Mouse (Mus musculus): ENCODE data around the gene Cdc25a. TPM values are rescaled to one million over a fixed set of nuclear protein-coding genes. Genes with fewer than 3 reads are reported as not detected.

Cdc25a gene
- polyA plus RNA-seq, 1 experiment: 16.7 TPM

GRCm38 (mm10) chr9:109909926-109910325 is 34.5 kb downstream of the Cdc25a start:
- TF ChIP-seq CTCF (IDR thresholded peaks at IDR 0.05; ENCODE audit: borderline replicate concordance, extremely low read depth, insufficient read depth, insufficient read length) (no peak), POLR2A (IDR thresholded peaks at IDR 0.05; ENCODE audit: borderline replicate concordance, extremely low read depth, insufficient read depth, insufficient read length, poor library complexity, severe bottlenecking) (no peak)
- no peak for DNase-seq (ENCODE audit: low read depth)

GRCm38 (mm10) chr9:109911779-109912178 is 36.4 kb downstream of the Cdc25a start:
- TF ChIP-seq POLR2A (IDR thresholded peaks at IDR 0.05; ENCODE audit: borderline replicate concordance, extremely low read depth, insufficient read depth, insufficient read length, poor library complexity, severe bottlenecking) (no peak), CTCF (IDR thresholded peaks at IDR 0.05; ENCODE audit: borderline replicate concordance, extremely low read depth, insufficient read depth, insufficient read length) (no peak)
- no peak for DNase-seq (ENCODE audit: low read depth)

GRCm38 (mm10) chr9:109914269-109914926 is 39.0 kb downstream of the Cdc25a start:
- no peak for TF ChIP-seq POLR2A (IDR thresholded peaks at IDR 0.05; ENCODE audit: borderline replicate concordance, extremely low read depth, insufficient read depth, insufficient read length, poor library complexity, severe bottlenecking)
- TF ChIP-seq CTCF (IDR thresholded peaks at IDR 0.05; ENCODE audit: borderline replicate concordance, extremely low read depth, insufficient read depth, insufficient read length): no peak
- no peak for DNase-seq (ENCODE audit: low read depth)

GRCm38 (mm10) chr9:109917931-109918330 is 42.6 kb downstream of the Cdc25a start:
- no peak for TF ChIP-seq CTCF (IDR thresholded peaks at IDR 0.05; ENCODE audit: borderline replicate concordance, extremely low read depth, insufficient read depth, insufficient read length)
- TF ChIP-seq POLR2A (IDR thresholded peaks at IDR 0.05; ENCODE audit: borderline replicate concordance, extremely low read depth, insufficient read depth, insufficient read length, poor library complexity, severe bottlenecking): no peak
- no peak for DNase-seq (ENCODE audit: low read depth)

GRCm38 (mm10) chr9:109929131-109929530 is 53.8 kb downstream of the Cdc25a start:
- TF ChIP-seq POLR2A (IDR thresholded peaks at IDR 0.05; ENCODE audit: borderline replicate concordance, extremely low read depth, insufficient read depth, insufficient read length, poor library complexity, severe bottlenecking) (no peak), CTCF (IDR thresholded peaks at IDR 0.05; ENCODE audit: borderline replicate concordance, extremely low read depth, insufficient read depth, insufficient read length) (no peak)

GRCm38 (mm10) chr9:109930063-109930462 is 54.7 kb downstream of the Cdc25a start:
- TF ChIP-seq POLR2A (IDR thresholded peaks at IDR 0.05; ENCODE audit: borderline replicate concordance, extremely low read depth, insufficient read depth, insufficient read length, poor library complexity, severe bottlenecking) (no peak), CTCF (IDR thresholded peaks at IDR 0.05; ENCODE audit: borderline replicate concordance, extremely low read depth, insufficient read depth, insufficient read length) (no peak)
- DNase-seq (ENCODE audit: low read depth): no peak

More at GRCm38 (mm10) chr9:109929131-109929530, 53.8 kb downstream of the Cdc25a start:
- DNase-seq (ENCODE audit: low read depth): no peak

GRCm38 (mm10) chr9:109930752-109931151 is 55.4 kb downstream of the Cdc25a start:
- TF ChIP-seq CTCF (IDR thresholded peaks at IDR 0.05; ENCODE audit: borderline replicate concordance, extremely low read depth, insufficient read depth, insufficient read length): no peak
- no peak for TF ChIP-seq POLR2A (IDR thresholded peaks at IDR 0.05; ENCODE audit: borderline replicate concordance, extremely low read depth, insufficient read depth, insufficient read length, poor library complexity, severe bottlenecking)
- no peak for DNase-seq (ENCODE audit: low read depth)

GRCm38 (mm10) chr9:109931257-109932171 is 56.1 kb downstream of the Cdc25a start, which contains the start of gene Map4:
Gene Map4, plus strand, starts transcription at chr9:109931460.
- TF ChIP-seq POLR2A (IDR thresholded peaks at IDR 0.05; ENCODE audit: borderline replicate concordance, extremely low read depth, insufficient read depth, insufficient read length, poor library complexity, severe bottlenecking): peak; percentile 56
- TF ChIP-seq CTCF (IDR thresholded peaks at IDR 0.05; ENCODE audit: borderline replicate concordance, extremely low read depth, insufficient read depth, insufficient read length): peak; percentile 20; the same call in 1 of the 2 replicates
- DNase-seq (ENCODE audit: low read depth): peak; percentile 99

GRCm38 (mm10) chr9:109932361-109932755 is 57.0 kb downstream of the Cdc25a start:
- TF ChIP-seq CTCF (IDR thresholded peaks at IDR 0.05; ENCODE audit: borderline replicate concordance, extremely low read depth, insufficient read depth, insufficient read length) (no peak), POLR2A (IDR thresholded peaks at IDR 0.05; ENCODE audit: borderline replicate concordance, extremely low read depth, insufficient read depth, insufficient read length, poor library complexity, severe bottlenecking) (no peak)
- peak; percentile 35 for DNase-seq (ENCODE audit: low read depth)

GRCm38 (mm10) chr9:109932756-109933375 is 57.5 kb downstream of the Cdc25a start:
- TF ChIP-seq POLR2A (IDR thresholded peaks at IDR 0.05; ENCODE audit: borderline replicate concordance, extremely low read depth, insufficient read depth, insufficient read length, poor library complexity, severe bottlenecking): no peak
- no peak for TF ChIP-seq CTCF (IDR thresholded peaks at IDR 0.05; ENCODE audit: borderline replicate concordance, extremely low read depth, insufficient read depth, insufficient read length)
- peak; percentile 78 for DNase-seq (ENCODE audit: low read depth)

GRCm38 (mm10) chr9:109939401-109939800 is 64.0 kb downstream of the Cdc25a start:
- TF ChIP-seq POLR2A (IDR thresholded peaks at IDR 0.05; ENCODE audit: borderline replicate concordance, extremely low read depth, insufficient read depth, insufficient read length, poor library complexity, severe bottlenecking) (no peak), CTCF (IDR thresholded peaks at IDR 0.05; ENCODE audit: borderline replicate concordance, extremely low read depth, insufficient read depth, insufficient read length) (no peak)

More at GRCm38 (mm10) chr9:109939401-109939800, 64.0 kb downstream of the Cdc25a start:
- DNase-seq (ENCODE audit: low read depth): no peak
